Mouse (Mus musculus) CH12.LX (cell line): Measurements from ENCODE around the gene Klhdc10. TPM values are rescaled to one million over a fixed set of nuclear protein-coding genes. Genes with fewer than 3 reads are reported as not detected.

ENCODE experiments used
- DNase-seq: peaks from one replicate; pipeline ENCODE4 v3.0.0-alpha.2; 2013; ENCODE audit errors: extremely low read depth
- H3K27ac ChIP-seq: 2 replicates; pipeline ENCODE4 v1.5.1; 2012; ENCODE audit warnings: low read depth, mild to moderate bottlenecking, control low read depth, moderate library complexity; ENCODE audit not compliant: insufficient read depth
- H3K27me3 ChIP-seq: replicated peaks from 2 replicates; pipeline ENCODE3; 2012; ENCODE audit warnings: inconsistent platforms
- H3K36me3 ChIP-seq, 2 experiments: replicated peaks in 1 of 2; 2 replicates each; pipeline versions ENCODE3 to v1.6.1; 2012; ENCODE audit warnings: inconsistent platforms in 1 of 2, low read length in 1 of 2, mild to moderate bottlenecking in 1 of 2, mixed read lengths in 1 of 2, moderate library complexity in 1 of 2; ENCODE audit not compliant: control insufficient read depth in 1 of 2, insufficient read depth in 1 of 2
- H3K4me1 ChIP-seq, 2 experiments: 2 replicates each; pipeline ENCODE4 v1.6.1; 2012; ENCODE audit warnings: inconsistent platforms in 1 of 2, moderate library complexity in 1 of 2; ENCODE audit not compliant: insufficient read depth in 2 of 2, control insufficient read depth in 1 of 2
- H3K4me2 ChIP-seq: 2 replicates; pipeline ENCODE4 v1.6.1; 2012; ENCODE audit warnings: low read depth, mild to moderate bottlenecking, control low read depth; ENCODE audit not compliant: poor library complexity, insufficient read depth, severe bottlenecking
- H3K4me3 ChIP-seq, 3 experiments: fragments of 150-350 bp in 1 of 3; sonication (generic) in 1 of 3; replicated peaks in 1 of 3; 2 replicates each; pipeline versions ENCODE3 to v1.5.1; 2011 to 2012; ENCODE audit warnings: low read depth in 2 of 3, low read length in 2 of 3, mild to moderate bottlenecking in 2 of 3, moderate library complexity in 2 of 3, control low read depth in 1 of 3, improper control_type of control experiment in 1 of 3, inconsistent platforms in 1 of 3, mixed read lengths in 1 of 3; ENCODE audit not compliant: poor library complexity in 1 of 3
- H3K79me2 ChIP-seq: replicated peaks from 2 replicates; pipeline ENCODE4 v1.6.1; 2012; ENCODE audit warnings: mild to moderate bottlenecking, moderate library complexity; ENCODE audit not compliant: control insufficient read depth, poor library complexity, insufficient read depth, severe bottlenecking; ENCODE audit errors: extremely low read depth
- H3K9ac ChIP-seq: 2 replicates; pipeline ENCODE4 v1.6.1; 2012; ENCODE audit warnings: low read depth, mild to moderate bottlenecking, control low read depth, moderate library complexity; ENCODE audit not compliant: insufficient read depth
- H3K9me3 ChIP-seq: replicated peaks from 2 replicates; pipeline ENCODE3; 2012; ENCODE audit warnings: low read length, inconsistent platforms, mixed read lengths
- BHLHE40 ChIP-seq: IDR thresholded peaks from 2 replicates; pipeline ENCODE4 v1.6.1; 2011; ENCODE audit warnings: mild to moderate bottlenecking, low read depth, low read length, improper control_type of control experiment
- CHD2 ChIP-seq: IDR thresholded peaks from 2 replicates; pipeline ENCODE4 v1.6.1; 2011; ENCODE audit warnings: low read length, improper control_type of control experiment
- E2F4 ChIP-seq: IDR thresholded peaks from 2 replicates; pipeline ENCODE4 v1.6.1; 2011; ENCODE audit warnings: low read depth, low read length, improper control_type of control experiment; ENCODE audit not compliant: insufficient replicate concordance
- ETS1 ChIP-seq: conservative IDR thresholded peaks from 2 replicates; pipeline ENCODE4 v1.6.1; 2012; ENCODE audit warnings: low read depth, mild to moderate bottlenecking, inconsistent platforms, low read length, improper control_type of control experiment, moderate library complexity
- HCFC1 ChIP-seq: IDR thresholded peaks from 2 replicates; pipeline ENCODE4 v1.6.1; 2012; ENCODE audit warnings: low read depth, mild to moderate bottlenecking, inconsistent platforms, low read length, improper control_type of control experiment
- JUND ChIP-seq: conservative IDR thresholded peaks from 2 replicates; pipeline ENCODE4 v1.6.1; 2011; ENCODE audit warnings: low read depth, low read length, improper control_type of control experiment
- KAT2A ChIP-seq: IDR thresholded peaks from 2 replicates; pipeline ENCODE4 v1.6.1; 2012; ENCODE audit warnings: low read length, improper control_type of control experiment, inconsistent platforms; ENCODE audit not compliant: insufficient replicate concordance
- MAFK ChIP-seq: IDR thresholded peaks from 2 replicates; pipeline ENCODE4 v1.6.1; 2011; ENCODE audit warnings: low read length, improper control_type of control experiment; ENCODE audit not compliant: insufficient replicate concordance
- MAX ChIP-seq: IDR thresholded peaks from 2 replicates; pipeline ENCODE4 v1.6.1; 2011; ENCODE audit warnings: low read length, improper control_type of control experiment
- MAZ ChIP-seq: IDR thresholded peaks from 2 replicates; pipeline ENCODE4 v1.6.1; 2012; ENCODE audit warnings: low read depth, mild to moderate bottlenecking, inconsistent platforms, low read length, improper control_type of control experiment, moderate library complexity
- MEF2A ChIP-seq: IDR thresholded peaks from 2 replicates; pipeline ENCODE4 v1.6.1; 2014; ENCODE audit warnings: low read depth, mild to moderate bottlenecking, inconsistent platforms, low read length, improper control_type of control experiment, borderline replicate concordance
- MXI1 ChIP-seq: IDR thresholded peaks from 2 replicates; pipeline ENCODE4 v1.6.1; 2011; ENCODE audit warnings: mild to moderate bottlenecking, low read depth, low read length, improper control_type of control experiment
- MYC ChIP-seq: IDR thresholded peaks from 2 replicates; pipeline ENCODE4 v1.6.1; 2011; ENCODE audit warnings: low read depth, mild to moderate bottlenecking, improper control_type of control experiment, low read length
- NELFE ChIP-seq: IDR thresholded peaks from 2 replicates; pipeline ENCODE4 v1.6.1; 2011; ENCODE audit warnings: low read depth, low read length, improper control_type of control experiment
- NRF1 ChIP-seq: IDR thresholded peaks from 2 replicates; pipeline ENCODE4 v1.6.1; 2014; ENCODE audit warnings: low read depth, mild to moderate bottlenecking, inconsistent platforms, low read length, improper control_type of control experiment, moderate library complexity
- POLR2A ChIP-seq: IDR thresholded peaks from 2 replicates; pipeline ENCODE4 v1.6.1; 2011; ENCODE audit warnings: low read depth, mild to moderate bottlenecking, improper control_type of control experiment, low read length
- POLR2AphosphoS2 ChIP-seq: IDR thresholded peaks from 2 replicates; pipeline ENCODE4 v1.6.1; 2011; ENCODE audit warnings: low read depth, low read length, improper control_type of control experiment
- RAD21 ChIP-seq: IDR thresholded peaks from 2 replicates; pipeline ENCODE4 v1.6.1; 2011; ENCODE audit warnings: low read depth, mild to moderate bottlenecking, low read length, improper control_type of control experiment, moderate library complexity
- SIN3A ChIP-seq: IDR thresholded peaks from 2 replicates; pipeline ENCODE4 v1.6.1; 2012; ENCODE audit warnings: low read length, improper control_type of control experiment, inconsistent platforms
- SMC3 ChIP-seq: IDR thresholded peaks from 2 replicates; pipeline ENCODE4 v1.6.1; 2011; ENCODE audit warnings: low read depth, low read length, improper control_type of control experiment
- TBP ChIP-seq: conservative IDR thresholded peaks from 2 replicates; pipeline ENCODE4 v1.6.1; 2011; ENCODE audit warnings: low read depth, low read length, improper control_type of control experiment
- USF1 ChIP-seq: IDR thresholded peaks from 2 replicates; pipeline ENCODE4 v1.6.1; 2014; ENCODE audit warnings: low read depth, mild to moderate bottlenecking, inconsistent platforms, low read length, improper control_type of control experiment
- USF2 ChIP-seq: conservative IDR thresholded peaks from 2 replicates; pipeline ENCODE4 v1.6.1; 2011; ENCODE audit warnings: low read depth, low read length, improper control_type of control experiment
- ZNF384 ChIP-seq: IDR thresholded peaks from 2 replicates; pipeline ENCODE4 v1.6.1; 2012; ENCODE audit warnings: low read depth, low read length, improper control_type of control experiment, inconsistent platforms
- dilution Hi-C: fragments of 300-500 bp; cut with MboI; formaldehyde crosslinking; loops from 2 replicates; pipeline ENCODE4 v1.14.3; 2020; ENCODE audit warnings: low sequenced_read_pairs; ENCODE audit not compliant: extremely low pct_unique_long_range_greater_than_20kb, extremely low pct_ligation_motif_present
- in situ Hi-C: fragments of 300-500 bp; cut with MboI; formaldehyde crosslinking; loops from 3 replicates; pipeline ENCODE4 v1.14.3; 2019; ENCODE audit warnings: low sequenced_read_pairs, low pct_ligation_motif_present, low pct_unique_long_range_greater_than_20kb, mixed read lengths
- polyA plus RNA-seq: library from polyadenylated mRNA; unstranded; fragments of >175 nt; gene quantifications from 2 replicates; pipeline ENCODE4 v1.2.1, GENCODE M21; 2012; ENCODE audit warnings: low read depth; ENCODE audit not compliant: insufficient read length
- total RNA-seq, 2 experiments: library from RNA; depleted of rRNA; stranded (reverse); fragments of 300-350 nt in 1 of 2; fragments of >200 nt in 1 of 2; gene quantifications; 2 replicates each; pipeline ENCODE4 v1.2.3; 2012 to 2014

The Klhdc10 gene
- total and polyA plus RNA-seq, 3 experiments = 22.1 to 30.6 (median 29.6) TPM

GRCm38 (mm10) chr6:30479418-30479817 lies 77.8 kb downstream of the Klhdc10 start:
- Histone ChIP-seq H3K27me3 (no peaks in the 10 kb centered on the region), H3K4me3 (no peak overlapping the region), H3K9me3 (no peaks in the 10 kb centered on the region), H3K4me2 (no peak overlapping the region), H3K79me2 (no peaks in the 10 kb centered on the region), H3K9ac (no peak overlapping the region), H3K27ac (no peak overlapping the region), H3K36me3 (peaks cover 52 to 83% of the 10 kb centered on the region in 2 experiments), H3K4me1 (no peaks in the 10 kb centered on the region)
- dilution Hi-C loops = no loop called here
- no peak for DNase-seq
- in situ Hi-C loops = no loop called here
- TF ChIP-seq KAT2A (no peak), E2F4 (no peak), SIN3A (no peak), MAZ (no peak), ETS1 (no peak), POLR2AphosphoS2 (no peak), MYC (no peak), NELFE (no peak), SMC3 (no peak), MEF2A (no peak), ZNF384 (no peak), NRF1 (no peak), USF2 (no peak), RAD21 (no peak), BHLHE40 (no peak), MXI1 (no peak), MAFK (no peak), JUND (no peak), USF1 (no peak)
- TF ChIP-seq, all 38 proteins: peak for 0

DNA sequence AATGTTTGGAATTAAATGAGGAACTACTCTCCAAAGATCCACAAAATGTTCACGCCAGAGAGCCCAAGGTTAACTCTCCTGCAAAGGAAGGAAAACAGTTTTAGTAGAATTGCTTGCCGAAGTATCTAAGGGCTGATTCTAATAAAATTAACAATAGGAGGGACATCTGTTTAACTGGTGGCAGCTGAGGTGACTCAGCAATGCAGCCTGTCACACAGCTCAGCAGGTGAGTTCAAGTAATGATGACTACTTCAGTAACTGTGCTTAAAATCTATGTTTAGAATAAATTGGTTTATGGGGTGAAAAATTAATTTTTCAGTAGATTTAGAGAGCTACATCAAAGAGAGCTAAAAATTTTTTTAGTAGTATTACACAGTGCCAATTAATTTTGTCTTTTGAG lies 81.2 kb downstream of the Klhdc10 start:
- DNase-seq = no peak
- Histone ChIP-seq H3K9me3 (no peaks in the 10 kb centered on the region), H3K4me2 (no peak overlapping the region), H3K79me2 (no peaks in the 10 kb centered on the region), H3K36me3 (peaks cover 74 to 98% of the 10 kb centered on the region in 2 experiments), H3K27ac (no peak overlapping the region), H3K4me1 (no peaks in the 10 kb centered on the region), H3K4me3 (no peak overlapping the region), H3K27me3 (no peaks in the 10 kb centered on the region), H3K9ac (no peak overlapping the region)
- in situ Hi-C loops = no loop called here
- dilution Hi-C loops = no loop called here
- no peak for TF ChIP-seq HCFC1
- no peak for TF ChIP-seq CHD2
- TF ChIP-seq TBP = no peak
- no peak for TF ChIP-seq MYC
- no peak for TF ChIP-seq POLR2A
- no peak for TF ChIP-seq SMC3
- no peak for TF ChIP-seq MAX
